Mouse (Mus musculus): Measurements from ENCODE around the gene Tnfrsf11a. TPM values are rescaled to one million over a fixed set of nuclear protein-coding genes. Genes with fewer than 3 reads are reported as not detected.

Tnfrsf11a gene
- polyA plus RNA-seq, 1 experiment, result 3.1 TPM

GRCm38 (mm10) chr1:105784257-105785016, 3.9 kb downstream of the Tnfrsf11a start:
- DNase-seq (ENCODE audit: low read depth in 1 of 2, low spot score in 2 of 2), result no peak
- peaks cover 3% of the 10 kb centered on the region for H3K27me3 ChIP-seq (ENCODE audit: control insufficient read depth, insufficient read depth, low read length)
- no peak overlapping the region for H3K27ac ChIP-seq (ENCODE audit: insufficient read depth, low read length)
- H3K36me3 ChIP-seq (ENCODE audit: control insufficient read depth, insufficient read depth, low read length), result no peaks in the 10 kb centered on the region
- 71% methylated on average over 5 of the region's 5 CpGs for WGBS
- peaks cover 7% of the 10 kb centered on the region for H3K4me1 ChIP-seq (ENCODE audit: control insufficient read depth, insufficient read depth, insufficient read length)
- H3K4me3 ChIP-seq (ENCODE audit: extremely low read depth, insufficient read depth, insufficient read length), result no peak overlapping the region
- TF ChIP-seq CTCF (IDR thresholded peaks at IDR 0.05; ENCODE audit: extremely low read depth, insufficient read depth, insufficient read length, insufficient replicate concordance) (no peak), POLR2A (IDR thresholded peaks at IDR 0.05; ENCODE audit: low read depth, low read length) (no peak)

DNA sequence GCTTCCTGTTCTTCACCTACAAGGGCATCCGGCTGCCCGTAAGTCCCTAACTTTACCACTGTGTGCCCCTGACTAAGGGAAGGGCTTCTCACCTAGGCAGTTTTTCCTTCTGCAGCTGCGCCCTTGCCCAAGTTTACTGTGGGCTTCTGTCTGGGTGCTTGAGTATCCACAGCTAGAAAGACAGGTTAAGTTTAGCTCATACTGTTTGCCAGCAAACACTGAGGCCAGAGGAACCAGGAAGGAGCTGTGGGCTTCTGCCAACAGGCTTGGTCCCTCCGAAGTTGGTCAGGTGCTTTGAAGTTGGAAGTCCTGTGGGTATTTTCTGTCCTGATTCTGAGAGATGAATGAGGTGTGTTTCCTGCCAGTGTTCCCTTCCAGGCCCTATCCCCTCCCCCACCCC, 4.6 kb downstream of the Tnfrsf11a start:
- DNase-seq (ENCODE audit: low read depth in 1 of 2, low spot score in 2 of 2), result no peak
- H3K36me3 ChIP-seq (ENCODE audit: control insufficient read depth, insufficient read depth, low read length), result no peaks in the 10 kb centered on the region
- 37% methylated on average over 4 of the region's 4 CpGs for WGBS

GRCm38 (mm10) chr1:105786731-105787357, 6.3 kb downstream of the Tnfrsf11a start:
- Histone ChIP-seq H3K27me3 (ENCODE audit: control insufficient read depth, insufficient read depth, low read length) (peaks cover 1% of the 10 kb centered on the region), H3K4me1 (ENCODE audit: control insufficient read depth, insufficient read depth, insufficient read length) (no peaks in the 10 kb centered on the region), H3K36me3 (ENCODE audit: control insufficient read depth, insufficient read depth, low read length) (no peaks in the 10 kb centered on the region), H3K27ac (ENCODE audit: insufficient read depth, low read length) (no peak overlapping the region), H3K4me3 (ENCODE audit: extremely low read depth, insufficient read depth, insufficient read length) (no peak overlapping the region)
- TF ChIP-seq CTCF (IDR thresholded peaks at IDR 0.05; ENCODE audit: extremely low read depth, insufficient read depth, insufficient read length, insufficient replicate concordance) (no peak), POLR2A (IDR thresholded peaks at IDR 0.05; ENCODE audit: low read depth, low read length) (no peak)
- no peak for DNase-seq (ENCODE audit: low read depth in 1 of 2, low spot score in 2 of 2)
- 45% methylated on average over 6 of the region's 6 CpGs for WGBS

More for the DNA sequence above, 4.6 kb downstream of the Tnfrsf11a start:
- Histone ChIP-seq H3K4me3 (ENCODE audit: extremely low read depth, insufficient read depth, insufficient read length) (no peak overlapping the region), H3K27ac (ENCODE audit: insufficient read depth, low read length) (no peak overlapping the region), H3K27me3 (ENCODE audit: control insufficient read depth, insufficient read depth, low read length) (peaks cover 3% of the 10 kb centered on the region), H3K4me1 (ENCODE audit: control insufficient read depth, insufficient read depth, insufficient read length) (peaks cover 7% of the 10 kb centered on the region)
- TF ChIP-seq CTCF (IDR thresholded peaks at IDR 0.05; ENCODE audit: extremely low read depth, insufficient read depth, insufficient read length, insufficient replicate concordance) (no peak), POLR2A (IDR thresholded peaks at IDR 0.05; ENCODE audit: low read depth, low read length) (no peak)

GRCm38 (mm10) chr1:105790103-105790502, 9.6 kb downstream of the Tnfrsf11a start:
- H3K27me3 ChIP-seq (ENCODE audit: control insufficient read depth, insufficient read depth, low read length), result no peaks in the 10 kb centered on the region
- DNase-seq (ENCODE audit: low read depth in 1 of 2, low spot score in 2 of 2), result no peak
- H3K27ac ChIP-seq (ENCODE audit: insufficient read depth, low read length), result no peak overlapping the region
- no peak for TF ChIP-seq POLR2A (IDR thresholded peaks at IDR 0.05; ENCODE audit: low read depth, low read length)
- no peak for TF ChIP-seq CTCF (IDR thresholded peaks at IDR 0.05; ENCODE audit: extremely low read depth, insufficient read depth, insufficient read length, insufficient replicate concordance)
- no peaks in the 10 kb centered on the region for H3K4me1 ChIP-seq (ENCODE audit: control insufficient read depth, insufficient read depth, insufficient read length)
- WGBS, result 40% methylated on average over 3 of the region's 3 CpGs
- no peak overlapping the region for H3K4me3 ChIP-seq (ENCODE audit: extremely low read depth, insufficient read depth, insufficient read length)
- no peaks in the 10 kb centered on the region for H3K36me3 ChIP-seq (ENCODE audit: control insufficient read depth, insufficient read depth, low read length)

DNA sequence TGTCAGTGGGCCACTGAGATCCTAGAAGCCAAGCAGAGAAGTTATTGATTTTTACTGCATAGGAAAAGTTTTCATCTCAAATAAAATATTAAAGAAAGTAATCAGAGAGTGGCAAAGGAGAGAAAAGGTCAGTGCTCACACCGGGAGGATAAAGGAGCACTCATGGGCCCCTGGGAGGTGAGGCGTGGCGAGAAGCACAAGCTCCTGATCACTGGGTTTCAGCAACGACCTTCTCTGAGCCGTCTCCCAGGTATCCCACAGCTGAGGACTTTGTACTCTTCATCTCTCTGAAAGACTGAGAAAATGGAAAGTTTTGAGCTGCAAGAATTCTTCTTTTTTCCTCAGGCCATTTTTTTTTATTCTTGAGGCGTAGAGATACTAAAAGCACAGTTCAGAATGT, 14.2 kb downstream of the Tnfrsf11a start:
- Histone ChIP-seq H3K36me3 (ENCODE audit: control insufficient read depth, insufficient read depth, low read length) (no peaks in the 10 kb centered on the region), H3K27ac (ENCODE audit: insufficient read depth, low read length) (no peak overlapping the region), H3K4me3 (ENCODE audit: extremely low read depth, insufficient read depth, insufficient read length) (no peak overlapping the region), H3K4me1 (ENCODE audit: control insufficient read depth, insufficient read depth, insufficient read length) (no peaks in the 10 kb centered on the region), H3K27me3 (ENCODE audit: control insufficient read depth, insufficient read depth, low read length) (no peaks in the 10 kb centered on the region)
- no peak for DNase-seq (ENCODE audit: low read depth in 1 of 2, low spot score in 2 of 2)
- WGBS, result 94% methylated on average over 6 of the region's 6 CpGs
- no peak for TF ChIP-seq POLR2A (IDR thresholded peaks at IDR 0.05; ENCODE audit: low read depth, low read length)

GRCm38 (mm10) chr1:105795705-105796104, 15.2 kb downstream of the Tnfrsf11a start:
- no peak for DNase-seq (ENCODE audit: low read depth in 1 of 2, low spot score in 2 of 2)
- no peaks in the 10 kb centered on the region for H3K4me1 ChIP-seq (ENCODE audit: control insufficient read depth, insufficient read depth, insufficient read length)
- WGBS, result 81% methylated on average over 4 of the region's 4 CpGs
- H3K4me3 ChIP-seq (ENCODE audit: extremely low read depth, insufficient read depth, insufficient read length), result no peak overlapping the region
- H3K27me3 ChIP-seq (ENCODE audit: control insufficient read depth, insufficient read depth, low read length), result no peaks in the 10 kb centered on the region
- TF ChIP-seq CTCF (IDR thresholded peaks at IDR 0.05; ENCODE audit: extremely low read depth, insufficient read depth, insufficient read length, insufficient replicate concordance) (no peak), POLR2A (IDR thresholded peaks at IDR 0.05; ENCODE audit: low read depth, low read length) (no peak)
- H3K27ac ChIP-seq (ENCODE audit: insufficient read depth, low read length), result no peak overlapping the region
- no peaks in the 10 kb centered on the region for H3K36me3 ChIP-seq (ENCODE audit: control insufficient read depth, insufficient read depth, low read length)

- Histone ChIP-seq H3K27ac (ENCODE audit: insufficient read depth, low read length) (no peak overlapping the region), H3K4me1 (ENCODE audit: control insufficient read depth, insufficient read depth, insufficient read length) (no peaks in the 10 kb centered on the region; the same call in 1 of the 2 replicates), H3K36me3 (ENCODE audit: control insufficient read depth, insufficient read depth, low read length) (no peaks in the 10 kb centered on the region), H3K27me3 (ENCODE audit: control insufficient read depth, insufficient read depth, low read length) (no peaks in the 10 kb centered on the region), H3K4me3 (ENCODE audit: extremely low read depth, insufficient read depth, insufficient read length) (no peak overlapping the region)
- 85% methylated on average over 6 of the region's 6 CpGs for WGBS
- TF ChIP-seq POLR2A (IDR thresholded peaks at IDR 0.05; ENCODE audit: low read depth, low read length), result no peak
- no peak for TF ChIP-seq CTCF (IDR thresholded peaks at IDR 0.05; ENCODE audit: extremely low read depth, insufficient read depth, insufficient read length, insufficient replicate concordance)
- DNase-seq (ENCODE audit: low read depth in 1 of 2, low spot score in 2 of 2), result no peak
Observed at GRCm38 (mm10) chr1:105800570-105800969, 20.1 kb downstream of the Tnfrsf11a start.
